Mouse (Mus musculus): ENCODE measurements around the gene Rora. TPM values are rescaled to one million over a fixed set of nuclear protein-coding genes. Genes with fewer than 3 reads are reported as not detected.
A peak's percentile ranks its signal among the peaks of the same experiment; 100 is the strongest.

Rora gene
- total RNA-seq, 2 experiments from 2014 or later: 24.2 to 26.3 TPM

GRCm38 (mm10) chr9:69141859-69142258 lies 488.3 kb downstream of the Rora start:
- DNase-seq: no peak

- DNase-seq: no peak
Observed at GRCm38 (mm10) chr9:69146937-69147336, 493.4 kb downstream of the Rora start.

GRCm38 (mm10) chr9:69150224-69150623 lies 496.6 kb downstream of the Rora start:
- DNase-seq: peak in 1 of 2 experiments; percentile 45

GRCm38 (mm10) chr9:69154684-69155083 lies 501.1 kb downstream of the Rora start:
- DNase-seq: no peak

GRCm38 (mm10) chr9:69155836-69156595 lies 502.4 kb downstream of the Rora start:
- no peak for DNase-seq

GRCm38 (mm10) chr9:69160818-69161217 lies 507.2 kb downstream of the Rora start:
- DNase-seq: no peak

- peak; percentile 69 to 87 for DNase-seq
Observed at GRCm38 (mm10) chr9:69164653-69165052, 511.1 kb downstream of the Rora start.

GRCm38 (mm10) chr9:69165096-69165836 lies 511.7 kb downstream of the Rora start:
- DNase-seq: peak; percentile 30

- DNase-seq: no peak
Observed at GRCm38 (mm10) chr9:69174061-69174460, 520.5 kb downstream of the Rora start.

- DNase-seq: no peak
Observed at GRCm38 (mm10) chr9:69174527-69175116, 521.0 kb downstream of the Rora start.

- no peak for DNase-seq
Observed at GRCm38 (mm10) chr9:69176988-69177387, 523.4 kb downstream of the Rora start.

- DNase-seq: no peak
Observed at GRCm38 (mm10) chr9:69179224-69179623, 525.6 kb downstream of the Rora start.

- peak; percentile 15 to 30 for DNase-seq
Observed at GRCm38 (mm10) chr9:69180961-69181360, 527.4 kb downstream of the Rora start.

GRCm38 (mm10) chr9:69181411-69181810 lies 527.8 kb downstream of the Rora start:
- peak; percentile 43 to 77 for DNase-seq

- DNase-seq: no peak
Observed at GRCm38 (mm10) chr9:69183888-69184287, 530.3 kb downstream of the Rora start.

GRCm38 (mm10) chr9:69190726-69191125 lies 537.1 kb downstream of the Rora start:
- no peak for DNase-seq

- no peak for DNase-seq
Observed at GRCm38 (mm10) chr9:69192446-69192845, 538.9 kb downstream of the Rora start.

GRCm38 (mm10) chr9:69194638-69195605 lies 541.3 kb downstream of the Rora start:
- DNase-seq: peak in 1 of 2 experiments; percentile 27

GRCm38 (mm10) chr9:69213796-69214195 lies 560.2 kb downstream of the Rora start:
- DNase-seq: peak; percentile 49 to 64

- no peak for DNase-seq
Observed at GRCm38 (mm10) chr9:69224841-69225240, 571.3 kb downstream of the Rora start.

- DNase-seq: peak; percentile 14 to 23
Observed at GRCm38 (mm10) chr9:69226424-69226823, 572.8 kb downstream of the Rora start.

GRCm38 (mm10) chr9:69227806-69228205 lies 574.2 kb downstream of the Rora start:
- DNase-seq: peak in 1 of 2 experiments; percentile 10

Measured in heart, adult 18-20 months (tissue).